In genomic region chr14:30549777-30550149, GRCm38 (mm10) we compare ENCODE assay signal across 8 mouse cellular contexts. TPM values are rescaled to one million over a fixed set of nuclear protein-coding genes. Genes with fewer than 3 reads are reported as not detected.
DNase-seq lines count a peak whose midpoint lies in the region; ATAC-seq lines count a peak whose summit lies in the region.

No protein-coding gene starts in this region.

- peaks cover 23% of the 10 kb centered on the region for H3K4me1 ChIP-seq in forebrain, embryonic 14.5 days (ENCODE audit: control insufficient read depth, insufficient read depth, low read length)
- H3K4me1 ChIP-seq in limb, embryonic 13.5 days, result peaks cover 28% of the 10 kb centered on the region

- H3K36me3 ChIP-seq in forebrain, embryonic 14.5 days (ENCODE audit: control insufficient read depth, insufficient read depth, low read length), result peaks cover 5% of the 10 kb centered on the region
- peaks cover 9% of the 10 kb centered on the region for H3K36me3 ChIP-seq in limb, embryonic 13.5 days

- peak; percentile 30 for DNase-seq in layer of hippocampus, adult 11-12 months (ENCODE audit: low spot score)
- DNase-seq in layer of hippocampus, adult 9-10 months (ENCODE audit: low spot score), result no peak
- peak; percentile 35 for DNase-seq in NIH3T3 (ENCODE audit: low read depth)
- peak; percentile 38 for DNase-seq in forebrain, embryonic 14.5 days (ENCODE audit: low spot score)
- DNase-seq in left cerebral cortex, postnatal 25 days (ENCODE audit: low spot score in 2 of 2), result no peak
- DNase-seq in testis, postnatal 10 days (ENCODE audit: low spot score), result no peak

- H3K4me2 ChIP-seq in forebrain, embryonic 14.5 days (ENCODE audit: low read length), result peak overlapping the region; percentile 80
- H3K4me2 ChIP-seq in limb, embryonic 13.5 days (replicated peaks), result peak overlapping the region; percentile 82

- H3K9me3 ChIP-seq in forebrain, embryonic 14.5 days (replicated peaks; ENCODE audit: control insufficient read depth, low read length), result no peaks in the 10 kb centered on the region
- no peaks in the 10 kb centered on the region for H3K9me3 ChIP-seq in limb, embryonic 13.5 days

- peak overlapping the region; percentile 77 for H3K4me3 ChIP-seq in forebrain, embryonic 14.5 days (ENCODE audit: low read depth, low read length)
- peak overlapping the region; percentile 85 for H3K4me3 ChIP-seq in limb, embryonic 13.5 days

- H3K9ac ChIP-seq in forebrain, embryonic 14.5 days (ENCODE audit: low read length), result peak overlapping the region; percentile 90
- peak overlapping the region; percentile 93 for H3K9ac ChIP-seq in limb, embryonic 13.5 days

- intact Hi-C loops in left cerebral cortex, postnatal 25 days (cut with DNase I), result no loop called here

- H3K27ac ChIP-seq in forebrain, embryonic 14.5 days (ENCODE audit: low read depth, low read length), result peak overlapping the region; percentile 89
- H3K27ac ChIP-seq in limb, embryonic 13.5 days, result peak overlapping the region; percentile 92; the same call in 1 of the 2 replicates

- no peaks in the 10 kb centered on the region for H3K27me3 ChIP-seq in forebrain, embryonic 14.5 days (replicated peaks; ENCODE audit: control insufficient read depth, insufficient read depth, low read length)
- H3K27me3 ChIP-seq in limb, embryonic 13.5 days, result no peaks in the 10 kb centered on the region

- ATAC-seq in forebrain, embryonic 14.5 days, result peak; percentile 36
- ATAC-seq in limb, embryonic 13.5 days (ENCODE audit: low FRiP score, low read depth), result peak; percentile 26; the same call in 1 of the 2 replicates
- ATAC-seq in monocyte, adult 5-6 weeks (replicated peaks; ENCODE audit: insufficient number of reproducible peaks, low FRiP score, low TSS enrichment, poor library complexity, severe bottlenecking), result peak; percentile 45; the same call in 1 of the 2 replicates

- under 1% methylated on average over 10 of the region's 10 CpGs for WGBS in forebrain, embryonic 14.5 days
- WGBS in limb, embryonic 13.5 days, result 0% methylated on average over 10 of the region's 10 CpGs

RNA-seq across cellular contexts. Expression of gene Tkt, which starts 1.6 kb away (rescaled TPM):
- polyA plus RNA-seq in forebrain, embryonic 14.5 days (2014; fragmentation: Nextera tagmentation; extraction: Ambion mirVana), result 134 and 154 TPM in 2 replicates
- 228 and 235 TPM in 2 replicates for polyA plus RNA-seq in limb, embryonic 13.5 days (2015; fragmentation: Nextera tagmentation; extraction: Ambion mirVana)
- total RNA-seq in monocyte, adult 5-6 weeks (2017), result 278 to 467 TPM (median 383 TPM) in 3 replicates
- total RNA-seq in left cerebral cortex, postnatal 25 days (2021), result 100 to 1,000 TPM; 156 to 169 TPM

RNA-seq across cellular contexts. Expression of gene Cacna1d, which starts 58.5 kb away (rescaled TPM):
- polyA plus RNA-seq in forebrain, embryonic 14.5 days (2014; fragmentation: Nextera tagmentation; extraction: Ambion mirVana), result 4.3 and 5.9 TPM in 2 replicates
- 2.9 and 4.7 TPM in 2 replicates for polyA plus RNA-seq in limb, embryonic 13.5 days (2015; fragmentation: Nextera tagmentation; extraction: Ambion mirVana)
- total RNA-seq in monocyte, adult 5-6 weeks (2017), result 3.2 to 5.0 TPM (median 3.7 TPM) in 3 replicates
- 10 to 100 TPM; 43.1 to 59.1 TPM for total RNA-seq in left cerebral cortex, postnatal 25 days (2021)

Comparison
In these comparisons a context has a peak if more than half of its experiments do, and no peak if none do; other contexts are left out.
1. DNase-seq: peak in layer of hippocampus, adult 11-12 months (single experiment), NIH3T3 (single experiment) and forebrain, embryonic 14.5 days (single experiment); none in layer of hippocampus, adult 9-10 months (single experiment), left cerebral cortex, postnatal 25 days (0 of 2) and testis, postnatal 10 days (single experiment).
2. Peak in every context shown above with its lines, with median percentiles within 50 percentile points of each other: ATAC-seq.